Mouse (Mus musculus) embryonic facial prominence, embryonic 14.5 days (tissue): ENCODE measurements around the gene Diaph2. TPM values are rescaled to one million over a fixed set of nuclear protein-coding genes. Genes with fewer than 3 reads are reported as not detected.
"Not testable (repeated sequence)": the region's sequence is repeated elsewhere in the genome, so short reads cannot be mapped to it uniquely, and the experiment has no call there.

Experiments used
- ATAC-seq: fragments of 200-750 bp; cut with Nextera tagmentation; 2 replicates; pipeline ENCODE4 v1.8.0; 2017; ENCODE audit warnings: low read depth, moderate number of reproducible peaks, moderate TSS enrichment
- DNase-seq: peaks from one replicate; pipeline ENCODE4 v3.0.0-alpha.2; 2015; ENCODE audit warnings: low spot score
- H3K27ac ChIP-seq: fragments of 300-500 bp; sonication (generic); replicated peaks from 2 replicates; pipeline ENCODE4 v1.5.1; 2014; ENCODE audit warnings: low read depth, mild to moderate bottlenecking, low read length, moderate library complexity
- H3K27me3 ChIP-seq: fragments of 300-500 bp; sonication (generic); replicated peaks from 2 replicates; pipeline ENCODE4 v1.6.1; 2014; ENCODE audit warnings: low read length; ENCODE audit not compliant: control insufficient read depth, insufficient read depth
- H3K36me3 ChIP-seq: fragments of 300-500 bp; sonication (generic); 2 replicates; pipeline ENCODE4 v1.6.1; 2014; ENCODE audit warnings: low read length, mixed read lengths; ENCODE audit not compliant: control insufficient read depth, insufficient read depth
- H3K4me1 ChIP-seq: fragments of 300-500 bp; sonication (generic); 2 replicates; pipeline ENCODE4 v1.6.1; 2014; ENCODE audit warnings: antibody characterized with exemption, low read length; ENCODE audit not compliant: control insufficient read depth, insufficient read depth
- H3K4me2 ChIP-seq: fragments of 300-500 bp; sonication (generic); 2 replicates; pipeline ENCODE4 v1.6.1; 2014; ENCODE audit warnings: low read depth, mild to moderate bottlenecking, low read length, moderate library complexity, mixed read lengths
- H3K4me3 ChIP-seq: fragments of 300-500 bp; sonication (generic); 2 replicates; pipeline ENCODE4 v1.5.1; 2014; ENCODE audit warnings: low read depth, mild to moderate bottlenecking, low read length
- H3K9ac ChIP-seq: fragments of 300-500 bp; sonication (generic); 2 replicates; pipeline ENCODE4 v1.6.1; 2014; ENCODE audit warnings: low read depth, mild to moderate bottlenecking, low read length, moderate library complexity, mixed read lengths
- H3K9me3 ChIP-seq: fragments of 300-500 bp; sonication (generic); 2 replicates; pipeline ENCODE4 v1.6.1; 2016; ENCODE audit warnings: low read length; ENCODE audit not compliant: control insufficient read depth
- WGBS: fragments of 180-500 bp; shearing (Covaris S2); extraction: QIAGEN DNeasy Blood & Tissue Kit; methylation state at CpG from one replicate; pipeline ENCODE4 v1.1.7; 2014; 5-methylcytosine and 5-hydroxymethylcytosine counted together
- polyA plus RNA-seq: library from polyadenylated mRNA; unstranded; fragments of >200 nt; fragmentation: Nextera tagmentation; extraction: Ambion mirVana; gene quantifications from 2 replicates; pipeline ENCODE4 v1.2.1, GENCODE M21; 2014

Gene Diaph2
- polyA plus RNA-seq, 1 experiment from 2014 or later, result 5.9 TPM

DNA sequence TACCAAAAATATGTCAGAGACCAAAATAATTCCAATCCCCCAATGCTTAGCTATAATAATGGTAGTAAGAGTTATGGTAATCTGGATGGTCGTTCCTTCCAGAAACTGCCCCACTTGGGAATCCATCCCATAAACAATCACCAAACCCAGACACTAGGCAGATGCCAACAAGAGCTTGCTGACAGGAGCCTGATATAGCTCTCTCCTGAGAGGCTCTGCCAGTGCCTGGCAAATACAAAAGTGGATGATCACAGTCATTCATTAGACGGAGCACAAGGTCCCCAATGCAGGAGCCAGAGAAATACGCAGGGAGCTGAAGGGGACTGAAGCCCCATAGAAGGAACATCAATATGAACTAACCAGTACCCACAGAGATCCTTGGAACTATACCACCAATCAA is 657.9 kb downstream of the Diaph2 start:
- H3K4me2 ChIP-seq, H3K9me3 ChIP-seq, H3K4me1 ChIP-seq, H3K4me3 ChIP-seq, ATAC-seq, H3K27me3 ChIP-seq, H3K27ac ChIP-seq, H3K9ac ChIP-seq, H3K36me3 ChIP-seq, DNase-seq: not testable (repeated sequence)
- WGBS, result 87% methylated on average over 3 of the region's 3 CpGs

GRCm38 (mm10) chrX:130408985-130409384 is 659.4 kb downstream of the Diaph2 start:
- ATAC-seq, result no peak
- Histone ChIP-seq H3K4me1 (no peaks in the 10 kb centered on the region), H3K27ac (no peak overlapping the region), H3K27me3 (no peaks in the 10 kb centered on the region), H3K4me2 (no peak overlapping the region), H3K9me3 (no peaks in the 10 kb centered on the region), H3K36me3 (no peaks in the 10 kb centered on the region), H3K4me3 (no peak overlapping the region), H3K9ac (no peak overlapping the region)
- no peak for DNase-seq
- WGBS, result 100% methylated on average over 1 of the region's 1 CpGs

DNA sequence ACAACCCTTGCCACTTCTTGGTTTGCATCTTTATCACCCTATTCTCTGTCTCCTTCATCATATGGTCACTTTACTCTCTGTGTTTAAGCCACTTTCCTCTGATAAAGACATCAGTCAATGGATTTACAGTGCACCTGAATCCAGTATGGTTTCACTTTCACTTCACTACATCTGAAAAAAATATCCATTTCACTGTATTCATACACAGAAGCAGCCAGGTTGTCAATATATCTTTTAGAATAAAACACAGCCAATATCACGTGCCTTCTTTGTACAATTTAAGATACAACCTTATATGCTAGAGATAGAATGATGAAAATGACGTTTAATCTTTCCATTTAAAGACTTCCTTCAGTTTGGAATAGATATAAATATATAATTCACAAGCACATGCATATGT is 673.6 kb downstream of the Diaph2 start:
- Histone ChIP-seq H3K27me3 (no peaks in the 10 kb centered on the region), H3K36me3 (no peaks in the 10 kb centered on the region), H3K9me3 (no peaks in the 10 kb centered on the region), H3K4me3 (no peak overlapping the region), H3K4me1 (no peaks in the 10 kb centered on the region), H3K4me2 (no peak overlapping the region), H3K27ac (no peak overlapping the region), H3K9ac (no peak overlapping the region)
- WGBS, result 77% methylated on average over 2 of the region's 2 CpGs
- ATAC-seq, result no peak
- no peak for DNase-seq

DNA sequence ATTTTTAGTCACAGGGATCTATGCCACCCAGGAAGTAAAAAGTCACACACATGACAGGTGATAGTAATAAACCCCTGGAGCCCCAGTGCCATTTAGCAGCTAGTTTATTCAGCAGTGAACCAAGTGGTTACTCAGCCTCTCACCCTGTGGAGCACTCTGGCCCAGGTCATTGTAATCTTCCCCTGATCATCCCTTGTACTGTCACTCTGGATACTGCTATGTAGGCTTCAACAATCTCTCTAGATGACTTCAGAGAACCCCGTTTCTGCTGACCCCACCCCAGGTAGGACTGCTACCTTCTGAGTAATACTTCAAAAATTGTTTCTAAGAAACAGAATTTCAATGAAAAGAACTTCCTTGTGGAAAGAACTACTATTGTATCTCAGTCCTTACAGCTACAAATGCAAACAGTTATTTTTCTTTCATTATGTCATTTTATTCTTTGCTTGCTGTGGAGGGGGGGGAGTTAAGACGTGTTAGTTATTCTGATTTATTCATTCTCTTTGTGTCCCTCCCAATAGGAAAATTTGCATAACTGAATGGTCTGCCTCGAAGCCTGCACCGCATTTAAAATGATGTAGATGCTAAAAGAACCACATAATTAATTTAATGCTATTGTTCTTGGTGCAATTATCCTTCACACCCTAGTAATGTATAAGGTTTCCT is 702.4 kb downstream of the Diaph2 start:
- Histone ChIP-seq H3K4me1 (no peaks in the 10 kb centered on the region), H3K9ac (no peak overlapping the region), H3K9me3 (no peaks in the 10 kb centered on the region), H3K4me2 (no peak overlapping the region), H3K4me3 (no peak overlapping the region), H3K27me3 (no peaks in the 10 kb centered on the region), H3K27ac (no peak overlapping the region), H3K36me3 (no peaks in the 10 kb centered on the region)
- 62% methylated on average over 4 of the region's 4 CpGs for WGBS
- ATAC-seq (no peak), DNase-seq (no peak)

DNA sequence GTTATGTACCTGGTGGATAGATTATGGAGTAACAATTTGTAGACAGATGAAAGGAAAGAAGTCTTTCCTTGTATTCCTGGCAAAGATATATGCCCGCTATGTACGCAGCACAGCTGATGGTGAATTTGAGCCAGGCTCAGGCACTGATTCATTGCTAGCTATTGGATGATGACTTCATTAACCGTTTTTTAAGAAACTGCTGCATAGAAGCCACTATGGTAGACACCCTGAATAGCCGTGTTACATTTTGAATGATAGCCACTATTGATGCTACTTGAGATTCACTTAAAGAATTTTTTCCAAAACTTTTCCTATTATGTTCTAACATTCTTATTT is 702.9 kb downstream of the Diaph2 start:
- no peak overlapping the region for H3K4me3 ChIP-seq
- H3K27me3 ChIP-seq, result no peaks in the 10 kb centered on the region
- no peak for ATAC-seq
- WGBS, result 85% methylated on average over 4 of the region's 4 CpGs
- H3K27ac ChIP-seq, result no peak overlapping the region
- no peak for DNase-seq
- no peak overlapping the region for H3K9ac ChIP-seq
- no peaks in the 10 kb centered on the region for H3K36me3 ChIP-seq
- no peaks in the 10 kb centered on the region for H3K9me3 ChIP-seq
- no peaks in the 10 kb centered on the region for H3K4me1 ChIP-seq
- H3K4me2 ChIP-seq, result no peak overlapping the region

GRCm38 (mm10) chrX:130473133-130473532 is 723.6 kb downstream of the Diaph2 start:
- DNase-seq (no peak), ATAC-seq (no peak)
- Histone ChIP-seq H3K27me3 (no peaks in the 10 kb centered on the region), H3K4me2 (no peak overlapping the region), H3K9ac (no peak overlapping the region), H3K36me3 (no peaks in the 10 kb centered on the region), H3K4me3 (no peak overlapping the region), H3K9me3 (no peaks in the 10 kb centered on the region), H3K27ac (no peak overlapping the region), H3K4me1 (no peaks in the 10 kb centered on the region)
- WGBS, result 38% methylated on average over 2 of the region's 2 CpGs

DNA sequence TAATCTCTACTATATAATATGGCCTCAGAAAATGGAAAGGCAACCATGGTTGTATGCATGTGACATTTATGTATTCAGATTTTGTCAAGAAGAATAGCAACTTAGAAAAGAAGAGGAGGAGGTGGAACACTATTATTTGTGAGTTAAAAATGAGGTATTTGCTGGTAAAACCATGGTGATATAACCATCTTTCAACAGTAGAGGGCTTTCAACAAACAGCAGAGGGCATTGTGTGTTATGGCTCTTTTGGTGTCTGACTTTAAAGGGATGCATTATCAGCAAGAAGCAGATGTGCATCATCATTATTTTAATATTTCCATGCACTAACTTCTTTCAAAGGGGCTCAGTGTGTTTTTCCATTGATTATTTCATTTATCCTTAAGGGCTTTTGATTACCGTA is 731.3 kb downstream of the Diaph2 start:
- DNase-seq (no peak), ATAC-seq (no peak)
- 93% methylated on average over 1 of the region's 1 CpGs for WGBS
- no peaks in the 10 kb centered on the region for H3K4me1 ChIP-seq
- no peak overlapping the region for H3K9ac ChIP-seq
- no peak overlapping the region for H3K27ac ChIP-seq
- no peak overlapping the region for H3K4me2 ChIP-seq
- H3K36me3 ChIP-seq, result no peaks in the 10 kb centered on the region
- H3K9me3 ChIP-seq, result no peaks in the 10 kb centered on the region
- H3K27me3 ChIP-seq, result no peaks in the 10 kb centered on the region
- H3K4me3 ChIP-seq, result no peak overlapping the region

DNA sequence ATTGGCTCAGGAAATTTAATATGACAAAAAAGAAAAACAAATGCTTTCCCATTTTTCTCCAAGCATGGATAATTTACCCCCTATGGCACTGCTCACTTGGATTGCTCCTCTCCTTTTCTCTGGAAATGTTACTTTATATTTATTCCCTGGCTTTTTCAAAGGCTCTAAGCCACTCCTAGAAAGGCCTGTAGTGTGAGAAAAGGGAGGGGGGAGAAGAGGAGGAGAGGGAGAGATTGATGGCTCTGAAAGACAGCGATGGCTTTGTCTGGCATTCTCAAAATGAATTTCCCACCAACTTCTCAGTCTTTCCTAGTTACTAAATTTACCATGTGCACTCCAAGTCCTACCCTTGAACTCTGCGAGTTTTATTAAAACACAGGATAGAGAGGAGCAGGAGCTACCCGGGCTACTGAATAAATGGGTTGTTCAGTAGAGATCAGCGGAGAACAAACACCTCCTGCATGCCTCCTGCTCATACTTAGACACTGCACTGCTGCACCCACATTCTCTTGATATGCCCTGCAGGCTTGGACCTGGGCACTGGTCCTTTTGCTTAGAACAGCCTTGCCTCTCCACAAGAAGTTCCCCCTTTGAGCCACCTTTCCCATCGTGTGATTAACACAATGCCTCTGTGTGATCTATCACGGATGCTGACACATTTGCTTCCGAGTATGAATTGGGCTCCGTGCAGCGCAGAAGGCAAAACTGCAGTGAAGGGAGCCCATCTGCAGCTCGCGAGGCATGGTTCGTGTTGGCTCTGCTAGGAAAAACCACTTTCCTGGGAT is 753.3 kb downstream of the Diaph2 start:
- no peak for ATAC-seq
- WGBS, result 60% methylated on average over 12 of the region's 12 CpGs
- no peaks in the 10 kb centered on the region for H3K4me1 ChIP-seq
- no peaks in the 10 kb centered on the region for H3K9me3 ChIP-seq
- DNase-seq, result no peak
- H3K27me3 ChIP-seq, result no peaks in the 10 kb centered on the region; the same call in 1 of the 2 replicates
- H3K4me3 ChIP-seq, result no peak overlapping the region
- no peaks in the 10 kb centered on the region for H3K36me3 ChIP-seq
- no peak overlapping the region for H3K4me2 ChIP-seq
- H3K27ac ChIP-seq, result no peak overlapping the region
- H3K9ac ChIP-seq, result no peak overlapping the region

GRCm38 (mm10) chrX:130503465-130503860 is 753.9 kb downstream of the Diaph2 start:
- Histone ChIP-seq H3K36me3 (no peaks in the 10 kb centered on the region), H3K27me3 (no peaks in the 10 kb centered on the region; the same call in 1 of the 2 replicates), H3K9me3 (no peaks in the 10 kb centered on the region), H3K27ac (no peak overlapping the region), H3K4me2 (no peak overlapping the region), H3K4me3 (no peak overlapping the region), H3K4me1 (no peaks in the 10 kb centered on the region), H3K9ac (no peak overlapping the region)
- 71% methylated on average over 3 of the region's 3 CpGs for WGBS
- no peak for DNase-seq
- no peak for ATAC-seq
